Mouse (Mus musculus) stomach, postnatal 0 days (tissue): Measurements from ENCODE around the gene Zmat3.

Experiments used
- CTCF ChIP-seq: IDR thresholded peaks from 2 replicates; pipeline ENCODE4 v1.5.1; 2016; ENCODE audit warnings: antibody characterized with exemption, low read depth, mild to moderate bottlenecking, moderate library complexity
- EP300 ChIP-seq: optimal IDR thresholded peaks from 2 replicates; pipeline ENCODE3; 2016; ENCODE audit warnings: antibody characterized with exemption

DNA sequence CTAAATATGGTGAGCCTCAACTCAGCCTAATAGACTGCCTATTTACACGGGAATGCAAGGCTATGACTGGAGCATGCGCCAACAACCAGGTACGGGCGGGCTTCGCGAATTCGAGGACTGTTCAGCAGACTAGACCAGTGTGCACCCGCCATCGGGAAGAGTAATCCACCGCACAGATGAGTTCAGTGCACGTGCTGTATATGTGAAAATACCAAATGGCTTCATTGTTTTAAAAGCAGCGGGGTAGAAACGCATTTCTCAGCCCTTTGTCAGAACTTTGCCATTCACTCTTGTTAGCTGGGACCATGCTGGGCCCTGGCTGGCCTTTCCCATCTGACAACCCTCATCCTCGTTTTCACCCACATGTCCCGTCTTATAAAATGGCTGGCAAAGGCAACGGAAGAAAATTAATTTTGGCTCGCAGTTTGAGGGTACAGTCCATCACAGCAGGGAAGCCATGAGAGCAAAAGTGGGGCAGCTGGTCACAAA lies 476 bp upstream of the Zmat3 start:
- TF ChIP-seq CTCF (no peak), EP300 (no peak)
